Mouse (Mus musculus): Measurements from ENCODE around the gene Patl1. TPM values are rescaled to one million over a fixed set of nuclear protein-coding genes. Genes with fewer than 3 reads are reported as not detected.

Patl1 gene
- polyA plus RNA-seq, 1 experiment, result 13.9 TPM

DNA sequence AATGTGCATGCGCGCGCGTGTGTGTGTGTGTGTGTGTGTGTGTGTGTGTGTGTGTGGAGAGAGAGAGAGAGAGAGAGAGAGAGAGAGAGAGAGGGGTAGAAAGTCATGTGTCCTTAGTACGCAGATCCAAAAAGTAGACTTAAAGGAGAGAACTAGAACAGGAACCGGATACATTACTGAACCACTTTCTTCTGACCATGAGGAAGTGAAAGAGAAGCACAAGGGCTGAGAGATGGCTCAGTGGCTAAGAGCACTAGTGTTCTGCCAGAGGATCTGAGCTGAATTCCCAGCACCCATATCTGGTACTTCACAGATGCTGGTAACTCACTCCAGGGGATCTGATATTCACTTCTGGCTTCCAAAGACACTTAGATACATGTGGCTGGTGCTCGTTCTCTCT, 77.1 kb downstream of the Patl1 start:
- H3K36me3 ChIP-seq (ENCODE audit: control insufficient read depth, insufficient read depth), result peaks cover 54% of the 10 kb centered on the region
- no peaks in the 10 kb centered on the region for H3K27me3 ChIP-seq (ENCODE audit: control insufficient read depth, insufficient read depth, insufficient read length)
- no peak for TF ChIP-seq USF1 (IDR thresholded peaks at IDR 0.05; ENCODE audit: low read depth)
- TF ChIP-seq MYOG (IDR thresholded peaks at IDR 0.05; ENCODE audit: control insufficient read depth in 1 of 3, insufficient read depth in 1 of 3, insufficient read length in 2 of 3, low read depth in 2 of 3), result no peak
- no peak for TF ChIP-seq MYOD1 (IDR thresholded peaks at IDR 0.05; ENCODE audit: control insufficient read depth in 1 of 3, insufficient read length in 2 of 3, low read depth in 2 of 3)
- no peak for TF ChIP-seq TCF12 (IDR thresholded peaks at IDR 0.05; ENCODE audit: insufficient read depth, poor library complexity, severe bottlenecking)
- no peak for TF ChIP-seq POLR2A (IDR thresholded peaks at IDR 0.05; ENCODE audit: insufficient read length, low read depth)
- no peak for TF ChIP-seq MAX (IDR thresholded peaks at IDR 0.05; ENCODE audit: low read depth)
- no peak for TF ChIP-seq REST (IDR thresholded peaks at IDR 0.05; ENCODE audit: insufficient read depth, insufficient read length)
- no peak for TF ChIP-seq TCF3 (IDR thresholded peaks at IDR 0.05; ENCODE audit: insufficient read length, low read depth)
- no peak for TF ChIP-seq SRF (IDR thresholded peaks at IDR 0.05; ENCODE audit: control insufficient read depth, insufficient read length, low read depth)
- TF ChIP-seq CEBPB (IDR thresholded peaks at IDR 0.05; ENCODE audit: insufficient read depth, poor library complexity, severe bottlenecking), result no peak
- no peak for TF ChIP-seq POLR2AphosphoS2 (IDR thresholded peaks at IDR 0.05; ENCODE audit: insufficient read length, low read depth)
- TF ChIP-seq E2F4 (IDR thresholded peaks at IDR 0.05; ENCODE audit: insufficient read depth), result no peak
- H3K4me2 ChIP-seq (ENCODE audit: low read depth), result no peak overlapping the region
- H3K4me3 ChIP-seq, result no peak overlapping the region
- H3ac ChIP-seq (ENCODE audit: control insufficient read depth, insufficient read length), result no peak overlapping the region
- H3K79me2 ChIP-seq (ENCODE audit: control insufficient read depth, insufficient read depth), result no peaks in the 10 kb centered on the region

DNA sequence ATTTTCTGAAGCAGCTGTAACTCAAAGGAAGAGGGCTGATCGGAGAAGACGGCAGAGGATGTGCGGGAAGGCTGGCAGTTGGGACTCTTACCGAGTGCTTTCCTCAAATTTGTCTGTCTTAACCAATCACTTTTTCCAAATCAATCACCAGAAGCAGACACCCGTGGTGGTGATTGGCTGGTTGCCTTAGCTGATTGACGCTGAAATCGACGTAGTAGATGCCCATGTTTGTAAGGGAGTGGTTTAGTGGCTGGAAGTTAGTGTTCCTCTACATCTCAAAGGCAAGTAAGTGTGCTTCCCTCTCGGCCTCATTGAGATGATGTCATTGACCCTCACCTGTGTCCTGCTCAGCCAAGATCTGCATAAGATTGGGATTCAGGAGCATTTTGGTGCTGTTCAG, 79.8 kb downstream of the Patl1 start:
- H3K4me2 ChIP-seq (ENCODE audit: low read depth), result no peak overlapping the region
- no peak overlapping the region for H3K4me3 ChIP-seq
- H3K27me3 ChIP-seq (ENCODE audit: control insufficient read depth, insufficient read depth, insufficient read length), result no peaks in the 10 kb centered on the region
- TF ChIP-seq TCF3 (IDR thresholded peaks at IDR 0.05; ENCODE audit: insufficient read length, low read depth) (no peak), REST (IDR thresholded peaks at IDR 0.05; ENCODE audit: insufficient read depth, insufficient read length) (no peak), TCF12 (IDR thresholded peaks at IDR 0.05; ENCODE audit: insufficient read depth, poor library complexity, severe bottlenecking) (no peak), E2F4 (IDR thresholded peaks at IDR 0.05; ENCODE audit: insufficient read depth) (no peak), SRF (IDR thresholded peaks at IDR 0.05; ENCODE audit: control insufficient read depth, insufficient read length, low read depth) (no peak), MYOG (IDR thresholded peaks at IDR 0.05; ENCODE audit: control insufficient read depth in 1 of 3, insufficient read depth in 1 of 3, insufficient read length in 2 of 3, low read depth in 2 of 3) (no peak), MYOD1 (IDR thresholded peaks at IDR 0.05; ENCODE audit: control insufficient read depth in 1 of 3, insufficient read length in 2 of 3, low read depth in 2 of 3) (no peak), POLR2AphosphoS2 (IDR thresholded peaks at IDR 0.05; ENCODE audit: insufficient read length, low read depth) (no peak), MAX (IDR thresholded peaks at IDR 0.05; ENCODE audit: low read depth) (no peak), USF1 (IDR thresholded peaks at IDR 0.05; ENCODE audit: low read depth) (no peak), CEBPB (IDR thresholded peaks at IDR 0.05; ENCODE audit: insufficient read depth, poor library complexity, severe bottlenecking) (no peak), POLR2A (IDR thresholded peaks at IDR 0.05; ENCODE audit: insufficient read length, low read depth) (no peak)
- no peaks in the 10 kb centered on the region for H3K79me2 ChIP-seq (ENCODE audit: control insufficient read depth, insufficient read depth)
- no peak overlapping the region for H3ac ChIP-seq (ENCODE audit: control insufficient read depth, insufficient read length)
- H3K36me3 ChIP-seq (ENCODE audit: control insufficient read depth, insufficient read depth), result peaks cover 49% of the 10 kb centered on the region

DNA sequence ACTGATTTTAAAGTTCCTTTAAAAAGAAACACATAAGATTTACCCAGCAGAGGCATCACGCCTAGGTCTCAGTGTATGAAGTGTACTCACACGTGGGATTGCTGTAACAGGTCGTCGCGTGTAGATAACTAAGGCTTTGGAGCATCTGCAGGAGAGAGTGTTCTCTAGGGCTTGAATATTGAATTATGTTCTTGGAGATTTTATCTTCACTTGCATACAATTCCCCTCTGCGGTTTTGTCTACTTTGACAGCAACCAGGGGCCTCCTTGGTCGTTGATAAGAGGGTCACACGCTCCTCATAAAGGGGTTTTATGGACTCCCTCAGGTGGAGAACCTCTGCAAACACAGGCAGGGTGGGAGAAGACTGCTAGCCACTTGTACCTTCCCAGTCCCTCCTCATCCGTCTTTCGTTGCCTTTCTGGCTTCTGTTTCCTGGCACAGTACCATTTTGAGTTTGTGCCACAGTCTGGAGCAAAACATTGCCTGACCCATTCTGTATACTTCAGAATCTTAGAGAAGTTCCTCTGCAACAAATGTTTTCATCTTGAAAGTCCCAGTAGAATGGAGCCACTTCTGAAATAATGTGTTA, 80.3 kb downstream of the Patl1 start:
- Histone ChIP-seq H3K36me3 (ENCODE audit: control insufficient read depth, insufficient read depth) (peaks cover 47% of the 10 kb centered on the region), H3K4me2 (ENCODE audit: low read depth) (no peak overlapping the region), H3ac (ENCODE audit: control insufficient read depth, insufficient read length) (no peak overlapping the region), H3K79me2 (ENCODE audit: control insufficient read depth, insufficient read depth) (no peaks in the 10 kb centered on the region), H3K4me3 (no peak overlapping the region), H3K27me3 (ENCODE audit: control insufficient read depth, insufficient read depth, insufficient read length) (no peaks in the 10 kb centered on the region)
- TF ChIP-seq SRF (IDR thresholded peaks at IDR 0.05; ENCODE audit: control insufficient read depth, insufficient read length, low read depth), result no peak
- TF ChIP-seq E2F4 (IDR thresholded peaks at IDR 0.05; ENCODE audit: insufficient read depth), result no peak
- no peak for TF ChIP-seq POLR2A (IDR thresholded peaks at IDR 0.05; ENCODE audit: insufficient read length, low read depth)
- TF ChIP-seq MAX (IDR thresholded peaks at IDR 0.05; ENCODE audit: low read depth), result no peak
- TF ChIP-seq REST (IDR thresholded peaks at IDR 0.05; ENCODE audit: insufficient read depth, insufficient read length), result no peak
- TF ChIP-seq TCF12 (IDR thresholded peaks at IDR 0.05; ENCODE audit: insufficient read depth, poor library complexity, severe bottlenecking), result no peak
- TF ChIP-seq MYOD1 (IDR thresholded peaks at IDR 0.05; ENCODE audit: control insufficient read depth in 1 of 3, insufficient read length in 2 of 3, low read depth in 2 of 3), result no peak
- no peak for TF ChIP-seq POLR2AphosphoS2 (IDR thresholded peaks at IDR 0.05; ENCODE audit: insufficient read length, low read depth)
- TF ChIP-seq USF1 (IDR thresholded peaks at IDR 0.05; ENCODE audit: low read depth), result no peak

Other genes with a start within 250 kb of the Patl1 start
- gene Oosp1, start 221.2 kb upstream of the Patl1 start, polyA plus RNA-seq (2012; fragmentation: generic; extraction: Trizol), result not detected
- gene Oosp3, start 215.3 kb upstream of the Patl1 start, polyA plus RNA-seq (2012; fragmentation: generic; extraction: Trizol), result not detected
- gene Gif, start 164.8 kb upstream of the Patl1 start, polyA plus RNA-seq (2012; fragmentation: generic; extraction: Trizol), result not detected
- 47.9 TPM for gene Mrpl16, start 142.0 kb upstream of the Patl1 start, polyA plus RNA-seq (2012; fragmentation: generic; extraction: Trizol)
- gene Stx3, start 93.0 kb upstream of the Patl1 start, polyA plus RNA-seq (2012; fragmentation: generic; extraction: Trizol), result 3.3 TPM
- not detected for gene Olfr1417, start 73.2 kb upstream of the Patl1 start, polyA plus RNA-seq (2012; fragmentation: generic; extraction: Trizol)
- gene Olfr1418, start 51.3 kb upstream of the Patl1 start, polyA plus RNA-seq (2012; fragmentation: generic; extraction: Trizol), result not detected
- not detected for gene Olfr1419, start 37.3 kb upstream of the Patl1 start, polyA plus RNA-seq (2012; fragmentation: generic; extraction: Trizol)
- not detected for gene Olfr1420, start 25.8 kb upstream of the Patl1 start, polyA plus RNA-seq (2012; fragmentation: generic; extraction: Trizol)
- gene Osbp, start 53.5 kb downstream of the Patl1 start, polyA plus RNA-seq (2012; fragmentation: generic; extraction: Trizol), result 23.1 TPM
- gene Olfr1423, start 128.9 kb downstream of the Patl1 start, polyA plus RNA-seq (2012; fragmentation: generic; extraction: Trizol), result not detected
- gene Olfr1424, start 150.3 kb downstream of the Patl1 start, polyA plus RNA-seq (2012; fragmentation: generic; extraction: Trizol), result not detected
- not detected for gene Olfr1425, start 165.3 kb downstream of the Patl1 start, polyA plus RNA-seq (2012; fragmentation: generic; extraction: Trizol)
- gene Olfr1426, start 179.6 kb downstream of the Patl1 start, polyA plus RNA-seq (2012; fragmentation: generic; extraction: Trizol), result not detected
- not detected for gene Olfr1427, start 190.9 kb downstream of the Patl1 start, polyA plus RNA-seq (2012; fragmentation: generic; extraction: Trizol)
- gene Olfr1428, start 203.5 kb downstream of the Patl1 start, polyA plus RNA-seq (2012; fragmentation: generic; extraction: Trizol), result not detected
- not detected for gene Olfr76, start 210.8 kb downstream of the Patl1 start, polyA plus RNA-seq (2012; fragmentation: generic; extraction: Trizol)